ENCODE assay signal across 7 mouse cellular contexts in the genomic region with DNA sequence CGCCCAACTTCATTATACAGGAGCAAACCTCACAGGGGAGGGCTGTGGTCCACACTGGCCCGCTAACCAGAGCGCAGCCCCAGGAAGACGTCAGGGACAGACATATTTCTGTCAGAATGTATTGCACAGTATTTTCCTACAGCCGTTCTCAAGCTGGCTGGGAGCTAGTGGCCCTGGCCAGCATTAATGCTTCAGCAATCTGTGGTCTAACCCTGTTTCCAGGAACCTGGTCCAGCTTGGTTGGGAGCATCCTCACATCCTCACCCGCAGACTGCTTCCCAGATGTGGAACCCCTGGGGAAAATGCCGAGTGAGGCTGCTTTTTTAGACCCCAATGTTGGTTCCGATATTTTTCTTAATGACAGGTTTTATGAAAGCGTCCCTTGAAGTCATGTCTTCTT.
"Had no signal": no experiment of that assay in that cellular context is flagged by ENCODE, and none has a peak within 500 bp of the region (broad histone marks: within the 10 kb centered on the region; RNA-seq: fewer than 3 reads in every experiment).

No protein-coding gene starts in this region.

- H3K36me3 ChIP-seq: midbrain, embryonic 12.5 days had no signal

- H3K4me3 ChIP-seq: midbrain, embryonic 12.5 days had no signal

- H3K27me3 ChIP-seq: midbrain, embryonic 12.5 days had no signal

- H3K9me3 ChIP-seq: midbrain, embryonic 12.5 days had no signal

- DNase-seq: kidney, adult 11 months; lung, adult 18-20 months; right cerebral cortex, postnatal 14 days; thymus, adult 2 months; thymus, postnatal 25 days had no signal

- H3K9ac ChIP-seq: liver, embryonic 14.5 days; midbrain, embryonic 12.5 days had no signal

- H3K27ac ChIP-seq: liver, embryonic 14.5 days; midbrain, embryonic 12.5 days had no signal

- H3K4me2 ChIP-seq: midbrain, embryonic 12.5 days had no signal
